Mouse (Mus musculus) layer of hippocampus, adult 2 months (tissue): ENCODE measurements at regions not wholly inside any gene's neighbourhood (a gene's known extent, or its start where the extent isn't known, plus 50 kb on each side); places are given as distances from the start of the nearest gene placed in this dataset.

Experiments
- DNase-seq, 2 experiments: peaks; one replicate each; pipeline ENCODE4 v3.0.0; 2022; ENCODE audit warnings: low spot score in 2 of 2
- H3K27ac ChIP-seq: fragments of 200-600 bp; 2 replicates; pipeline ENCODE4 v1.8.1; 2022
- H3K4me3 ChIP-seq: fragments of 200-600 bp; 2 replicates; pipeline ENCODE4 v1.8.1; 2022; ENCODE audit warnings: mild to moderate bottlenecking
- CTCF ChIP-seq: fragments of 200-600 bp; conservative IDR thresholded peaks from 2 replicates; pipeline ENCODE4 v1.8.1; 2022; ENCODE audit warnings: antibody characterized with exemption, mild to moderate bottlenecking, moderate library complexity

DNA sequence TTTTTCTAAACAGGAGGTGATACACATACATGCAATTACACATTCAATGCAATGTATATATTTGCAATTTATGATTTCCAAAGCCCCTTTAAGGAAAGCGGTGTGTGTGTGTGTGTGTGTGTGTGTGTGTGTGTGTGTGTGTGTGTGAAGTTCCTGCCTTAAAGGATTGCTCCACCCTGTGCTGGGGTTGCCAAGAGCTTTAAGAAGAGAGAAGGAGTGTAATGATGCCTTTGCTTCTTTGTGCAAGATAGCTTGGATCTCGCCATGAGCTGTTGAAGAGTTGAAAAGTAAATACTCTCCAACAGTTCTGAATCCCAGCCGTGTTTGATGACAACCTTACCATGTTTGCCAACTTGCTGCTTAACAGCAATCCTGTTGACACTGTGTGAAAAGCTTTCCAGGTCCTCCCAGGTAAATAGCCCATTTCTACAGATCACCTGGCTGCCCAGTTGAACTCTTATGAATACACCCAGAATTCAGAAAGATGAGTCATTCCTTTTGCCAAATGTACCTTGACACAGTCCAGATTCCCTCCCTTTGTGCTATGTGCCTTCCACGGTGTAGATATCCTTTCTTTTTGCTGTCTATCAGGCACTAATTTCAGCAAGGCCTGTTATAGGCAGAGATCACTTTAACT is 216.3 kb downstream of the Ikzf2 start:
- Histone ChIP-seq H3K27ac (no peak overlapping the region), H3K4me3 (no peak overlapping the region)
- no peak for TF ChIP-seq CTCF
- DNase-seq = no peak

GRCm38 (mm10) chr1:69469158-69469901 is 217.7 kb downstream of the Ikzf2 start:
- no peak overlapping the region for H3K27ac ChIP-seq
- TF ChIP-seq CTCF = no peak
- no peak for DNase-seq
- no peak overlapping the region for H3K4me3 ChIP-seq

GRCm38 (mm10) chr1:69466534-69467275 is 220.3 kb downstream of the Ikzf2 start:
- no peak for TF ChIP-seq CTCF
- Histone ChIP-seq H3K27ac (no peak overlapping the region), H3K4me3 (no peak overlapping the region)
- no peak for DNase-seq

DNA sequence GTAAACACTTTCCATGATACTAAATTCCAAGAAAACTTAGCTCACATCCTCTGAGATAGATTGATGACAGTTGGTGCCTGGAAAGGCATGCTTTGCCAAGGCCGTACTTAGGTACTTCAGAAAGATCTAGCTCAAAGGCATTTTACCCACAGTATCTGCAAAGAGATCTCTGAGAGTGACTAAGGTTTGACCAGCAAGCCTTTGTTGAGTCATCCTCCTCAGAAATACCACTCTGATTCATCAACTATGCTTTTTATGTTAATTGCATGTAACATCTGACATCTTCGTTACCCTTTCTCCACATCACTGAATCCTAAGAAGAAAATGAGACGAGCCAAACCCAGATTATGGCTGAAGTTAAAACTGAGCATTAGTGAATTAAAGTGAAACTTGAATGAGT is 225.9 kb downstream of the Ikzf2 start:
- TF ChIP-seq CTCF = no peak
- DNase-seq = no peak
- Histone ChIP-seq H3K4me3 (no peak overlapping the region), H3K27ac (no peak overlapping the region)

DNA sequence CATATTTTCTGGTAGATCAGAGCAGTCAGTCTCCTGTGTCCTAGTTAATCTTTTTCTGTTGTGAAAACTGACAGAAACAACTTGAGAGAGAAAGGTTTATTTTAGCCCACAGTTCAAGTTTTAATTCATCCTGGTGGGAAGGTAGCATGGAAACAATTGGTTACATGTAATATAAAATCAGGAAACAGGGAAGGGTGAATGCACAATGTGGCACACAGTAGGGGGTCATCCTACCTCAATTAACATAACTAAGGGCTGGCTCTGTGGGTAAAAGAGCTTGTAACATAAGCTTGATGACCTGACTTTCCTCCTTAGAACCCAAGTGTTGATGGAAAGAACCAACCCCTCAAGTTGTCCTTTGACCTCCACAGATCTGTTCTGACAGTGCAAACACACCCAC is 227.1 kb downstream of the Ikzf2 start:
- Histone ChIP-seq H3K4me3 (no peak overlapping the region), H3K27ac (no peak overlapping the region)
- no peak for TF ChIP-seq CTCF
- DNase-seq = no peak

- DNase-seq = no peak
- TF ChIP-seq CTCF = no peak
- Histone ChIP-seq H3K27ac (no peak overlapping the region), H3K4me3 (no peak overlapping the region)
Observed at GRCm38 (mm10) chr1:69457471-69457870, 229.6 kb downstream of the Ikzf2 start.

GRCm38 (mm10) chr1:69453991-69454390 is 233.1 kb downstream of the Ikzf2 start:
- Histone ChIP-seq H3K4me3 (no peak overlapping the region), H3K27ac (no peak overlapping the region)
- DNase-seq = no peak
- TF ChIP-seq CTCF = no peak

GRCm38 (mm10) chr1:69452910-69453309 is 234.1 kb downstream of the Ikzf2 start:
- Histone ChIP-seq H3K27ac (no peak overlapping the region), H3K4me3 (no peak overlapping the region)
- no peak for TF ChIP-seq CTCF
- DNase-seq = no peak

- no peak for TF ChIP-seq CTCF
- H3K27ac ChIP-seq = no peak overlapping the region
- DNase-seq = no peak
- H3K4me3 ChIP-seq = no peak overlapping the region
Observed at GRCm38 (mm10) chr1:69450455-69450854, 236.6 kb downstream of the Ikzf2 start.

DNA sequence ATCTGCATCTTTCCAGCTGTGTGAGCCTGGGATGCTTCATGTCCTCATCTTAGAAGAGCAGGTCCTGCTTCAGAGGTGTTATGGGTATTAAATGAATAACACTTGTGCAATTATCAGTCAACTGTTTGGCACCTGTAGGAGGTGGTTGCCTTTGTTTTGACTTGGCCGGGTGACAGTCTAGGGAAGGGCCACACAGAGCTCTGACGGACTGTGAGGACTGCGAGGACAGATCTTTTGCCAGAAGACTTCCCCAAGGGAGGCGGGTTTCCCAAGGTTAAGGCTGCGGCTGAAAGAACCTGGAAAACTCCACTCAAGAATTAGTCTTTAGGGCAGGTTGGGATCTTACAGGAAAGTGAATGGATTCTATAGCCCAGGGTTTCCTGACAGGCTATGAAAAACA is 239.8 kb downstream of the Ikzf2 start:
- DNase-seq = no peak
- no peak overlapping the region for H3K4me3 ChIP-seq
- TF ChIP-seq CTCF = no peak
- no peak overlapping the region for H3K27ac ChIP-seq

GRCm38 (mm10) chr1:69444722-69445121 is 242.3 kb downstream of the Ikzf2 start:
- no peak overlapping the region for H3K4me3 ChIP-seq
- H3K27ac ChIP-seq = no peak overlapping the region
- DNase-seq = no peak
- no peak for TF ChIP-seq CTCF

DNA sequence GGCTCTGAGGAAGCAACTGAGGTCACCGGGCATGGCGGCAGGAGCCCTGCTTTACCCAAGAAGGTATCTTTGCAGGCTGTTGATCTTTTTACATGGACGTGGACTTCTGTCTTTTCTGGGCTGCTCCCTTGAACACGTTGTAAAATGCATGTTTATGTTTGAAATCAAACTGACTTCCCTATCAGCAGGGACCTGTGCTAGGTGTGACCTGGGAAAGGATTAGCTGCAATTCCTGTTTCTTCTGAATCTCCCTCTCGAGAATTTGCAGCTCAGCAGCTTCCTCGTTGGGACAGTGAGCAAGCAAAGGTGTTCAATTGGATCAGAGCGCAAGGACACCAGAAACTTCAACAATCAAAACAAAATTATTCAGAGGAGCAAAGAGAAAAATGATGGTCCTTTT is 243.6 kb downstream of the Ikzf2 start:
- no peak for DNase-seq
- TF ChIP-seq CTCF = no peak
- H3K4me3 ChIP-seq = no peak overlapping the region
- H3K27ac ChIP-seq = no peak overlapping the region

GRCm38 (mm10) chr1:69440564-69441334 is 246.3 kb downstream of the Ikzf2 start:
- TF ChIP-seq CTCF = no peak
- Histone ChIP-seq H3K4me3 (no peak overlapping the region), H3K27ac (no peak overlapping the region)
- peak; percentile 34 to 62 for DNase-seq
